Mouse (Mus musculus) CD4-positive, CD25-positive, alpha-beta regulatory T cell, adult 2 months (primary cell): Measurements from ENCODE around the gene Plscr4.

Experiments
- DNase-seq: peaks from one replicate; pipeline ENCODE4 v3.0.0-alpha.2; 2012; ENCODE audit warnings: low read depth, low spot score

Gene Plscr4

DNA sequence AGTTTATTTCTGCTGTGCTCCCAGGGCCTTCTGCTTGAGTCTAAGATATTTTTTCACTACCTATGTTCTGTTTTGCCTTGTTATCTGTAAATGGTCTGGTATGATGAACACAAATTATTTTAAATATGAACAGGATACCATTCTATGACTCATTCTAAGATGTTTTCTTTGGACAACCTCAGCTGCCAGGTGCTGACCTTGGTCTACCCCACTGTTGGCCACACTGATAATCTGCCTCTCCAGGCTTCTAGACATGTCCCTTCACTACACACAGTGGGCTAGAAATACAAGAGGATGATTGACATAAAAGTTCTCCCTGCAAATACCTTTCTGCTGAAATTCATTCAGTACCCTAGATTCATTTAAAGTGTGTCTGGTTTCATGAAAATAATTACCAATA lies 54.5 kb downstream of the Plscr4 start:
- no peak for DNase-seq

DNA sequence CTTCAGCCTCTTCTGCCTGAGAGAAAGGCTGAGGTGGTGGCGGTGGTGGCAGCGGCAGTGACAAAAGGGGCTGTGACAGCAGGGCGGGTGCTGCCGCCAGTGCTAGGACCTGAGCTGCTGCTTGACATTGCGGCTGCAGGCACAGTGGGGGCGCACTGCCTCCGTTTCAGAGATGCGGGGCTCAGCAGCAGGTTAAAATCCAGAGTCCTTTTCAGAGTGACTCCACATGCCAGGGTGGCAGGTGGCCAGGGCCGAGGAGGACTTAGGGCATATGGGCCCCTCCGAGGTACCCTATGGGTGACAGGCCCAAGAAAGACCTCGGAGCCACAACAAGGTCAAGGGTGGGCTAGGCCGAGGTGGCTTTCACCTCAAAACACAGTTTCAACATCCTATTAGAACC lies 59.9 kb downstream of the Plscr4 start:
- no peak for DNase-seq

DNA sequence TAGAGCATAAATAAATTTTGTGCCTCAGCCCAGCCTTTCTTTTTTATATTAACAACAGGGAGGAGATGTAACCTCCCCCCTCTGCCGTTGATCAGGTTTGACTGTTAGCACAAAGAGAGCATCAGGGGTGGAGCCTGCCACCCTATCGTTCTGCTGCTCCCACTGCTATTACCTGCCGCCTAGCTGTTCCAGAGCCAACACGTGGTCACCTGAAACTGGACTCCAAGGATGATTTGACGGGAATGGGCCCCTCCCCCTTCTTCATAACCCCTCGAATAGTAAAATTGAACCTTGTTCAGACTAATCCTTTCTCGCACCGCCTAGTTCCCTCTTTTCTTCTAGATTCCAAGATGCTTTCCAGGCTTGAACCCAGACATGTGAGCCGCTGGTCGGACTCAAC lies 63.6 kb downstream of the Plscr4 start:
- DNase-seq: no peak

DNA sequence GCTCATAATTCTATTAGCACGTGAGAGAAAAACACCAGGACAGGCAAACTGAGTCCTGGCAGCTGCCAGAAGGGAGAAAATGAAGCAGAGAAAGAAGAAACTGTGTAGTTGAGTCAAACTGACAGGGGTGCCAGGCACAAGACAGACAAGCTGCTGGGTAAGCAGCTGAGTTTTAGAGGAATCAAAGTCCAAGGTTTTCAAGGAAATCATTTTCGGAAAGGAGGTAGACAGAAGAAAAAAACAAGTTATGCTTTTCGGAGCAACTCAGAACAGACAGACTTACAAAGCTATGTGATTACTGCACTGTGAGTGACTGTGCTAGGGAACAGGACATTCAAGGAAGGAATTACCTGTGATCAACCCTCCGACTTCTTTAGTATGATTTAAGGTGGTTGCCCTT lies 67.3 kb downstream of the Plscr4 start:
- DNase-seq: no peak

DNA sequence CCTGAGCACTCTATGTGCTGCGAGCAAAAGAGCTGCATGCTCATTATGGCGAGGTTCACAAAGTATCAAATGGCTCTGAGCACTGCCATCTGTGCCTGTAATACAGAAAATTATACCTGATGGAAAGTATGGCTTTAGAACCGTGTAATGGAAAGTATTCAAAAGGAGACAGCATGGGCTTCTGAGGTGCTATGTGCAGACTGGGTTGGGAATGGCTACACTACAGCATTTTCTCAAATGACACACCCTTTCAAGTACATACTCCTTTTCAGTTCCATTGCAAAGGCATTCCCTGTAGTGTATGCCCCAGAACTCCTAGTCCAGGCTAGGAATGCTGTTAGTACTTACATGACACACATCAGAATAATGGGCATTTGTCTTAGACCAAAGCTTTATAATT lies 72.9 kb downstream of the Plscr4 start:
- DNase-seq: no peak

DNA sequence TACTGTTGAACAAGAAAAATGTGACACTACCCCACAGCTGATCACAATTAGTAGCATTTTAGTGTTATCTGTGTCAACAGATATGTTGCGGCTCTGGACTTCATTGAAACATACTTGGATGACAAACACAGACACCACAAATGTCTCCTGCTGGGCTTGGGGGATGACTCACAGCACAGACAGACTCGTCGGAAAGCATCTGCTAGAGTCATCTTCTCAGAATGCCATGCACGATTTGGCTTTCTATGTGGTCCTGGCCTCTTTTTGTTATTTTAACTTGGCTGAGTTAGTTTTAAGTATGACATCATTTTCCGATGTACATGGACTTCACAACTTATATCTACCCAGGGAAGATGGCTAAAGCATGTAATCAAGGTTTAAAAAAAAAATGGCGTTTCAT lies 80.6 kb downstream of the Plscr4 start:
- DNase-seq: no peak

DNA sequence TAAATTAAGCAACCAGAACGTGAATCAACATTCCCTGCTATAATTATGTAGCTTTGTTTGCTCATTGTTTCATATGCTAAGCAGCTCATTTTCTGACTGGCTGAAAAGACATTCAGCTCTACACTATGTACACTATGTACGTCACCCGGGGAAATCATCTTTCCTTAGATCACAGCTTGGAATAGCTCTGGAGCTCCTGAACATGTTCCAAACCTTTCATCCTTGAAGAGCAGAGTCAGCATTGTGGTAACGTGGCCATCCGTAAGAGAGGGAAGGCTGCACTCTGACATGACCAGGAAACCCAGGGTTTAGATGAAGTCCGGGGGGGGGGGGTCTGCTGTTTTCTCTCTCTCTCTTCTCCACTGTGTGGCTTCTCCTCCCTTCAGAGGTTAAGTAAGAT lies 81.0 kb downstream of the Plscr4 start:
- no peak for DNase-seq
